ENCODE assay signal across 16 mouse cellular contexts in the genomic region with DNA sequence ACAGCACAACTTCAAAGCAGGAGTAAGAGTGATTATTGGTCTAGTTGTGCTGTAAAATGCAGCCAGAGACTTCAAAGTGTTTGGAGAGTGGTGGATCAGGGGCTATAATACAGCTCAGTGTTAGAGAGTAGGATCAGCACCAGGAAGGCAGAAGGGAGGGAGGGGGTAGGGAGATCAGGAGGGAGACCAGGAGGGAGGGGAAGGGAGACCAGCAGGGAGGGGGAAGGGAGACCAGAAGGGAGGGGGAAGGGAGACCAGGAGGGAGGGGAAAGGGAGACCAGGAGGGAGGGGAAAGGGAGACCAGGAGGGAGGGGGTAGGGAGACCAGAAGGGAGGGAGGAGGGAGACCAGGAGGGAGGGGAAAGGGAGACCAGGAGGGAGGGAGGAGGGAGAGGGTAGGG.
"Had no signal": no experiment of that assay in that cellular context is flagged by ENCODE, and none has a peak within 500 bp of the region (broad histone marks: within the 10 kb centered on the region; RNA-seq: fewer than 3 reads in every experiment).

No protein-coding gene starts in this region.

- ATAC-seq: liver, postnatal 0 days; midbrain, embryonic 16.5 days had no signal

- H3K9me3 ChIP-seq: limb, embryonic 12.5 days; liver, embryonic 13.5 days; lung, embryonic 15.5 days; midbrain, embryonic 12.5 days; neural tube, embryonic 13.5 days had no signal

- H3K27me3 ChIP-seq: limb, embryonic 12.5 days; liver, embryonic 13.5 days; lung, embryonic 15.5 days; midbrain, embryonic 12.5 days; neural tube, embryonic 13.5 days had no signal

- DNase-seq: kidney, adult 8-10 months; kidney, postnatal 36 days; layer of hippocampus, adult 9-11 months; layer of hippocampus, postnatal 36 days; liver; liver, embryonic 13.5 days; liver, postnatal 0 days; lung, postnatal 14 days; right cerebral cortex, postnatal 4 days; thymus, postnatal 36 days had no signal

- H3K4me2 ChIP-seq: limb, embryonic 12.5 days; liver, embryonic 13.5 days; lung, embryonic 15.5 days; midbrain, embryonic 12.5 days; neural tube, embryonic 13.5 days had no signal

- H3K27ac ChIP-seq: kidney, postnatal 0 days; limb, embryonic 12.5 days; liver, embryonic 13.5 days; lung, embryonic 15.5 days; midbrain, embryonic 12.5 days; neural tube, embryonic 13.5 days had no signal

- H3K4me3 ChIP-seq: limb, embryonic 12.5 days; liver, embryonic 13.5 days; lung, embryonic 15.5 days; midbrain, embryonic 12.5 days; neural tube, embryonic 13.5 days had no signal

- H3K9ac ChIP-seq: limb, embryonic 12.5 days; liver, embryonic 13.5 days; liver, postnatal 0 days; lung, embryonic 15.5 days; midbrain, embryonic 12.5 days; neural tube, embryonic 13.5 days had no signal
